Mouse (Mus musculus) hindlimb bud, embryonic 11.5 days (tissue): Measurements from ENCODE around the gene Kctd17.

Experiments
- DNase-seq: peaks from one replicate; pipeline ENCODE4 v3.0.0-alpha.2; 2012; ENCODE audit warnings: low read depth, low spot score; ENCODE audit errors: extremely low spot score

The Kctd17 gene

DNA sequence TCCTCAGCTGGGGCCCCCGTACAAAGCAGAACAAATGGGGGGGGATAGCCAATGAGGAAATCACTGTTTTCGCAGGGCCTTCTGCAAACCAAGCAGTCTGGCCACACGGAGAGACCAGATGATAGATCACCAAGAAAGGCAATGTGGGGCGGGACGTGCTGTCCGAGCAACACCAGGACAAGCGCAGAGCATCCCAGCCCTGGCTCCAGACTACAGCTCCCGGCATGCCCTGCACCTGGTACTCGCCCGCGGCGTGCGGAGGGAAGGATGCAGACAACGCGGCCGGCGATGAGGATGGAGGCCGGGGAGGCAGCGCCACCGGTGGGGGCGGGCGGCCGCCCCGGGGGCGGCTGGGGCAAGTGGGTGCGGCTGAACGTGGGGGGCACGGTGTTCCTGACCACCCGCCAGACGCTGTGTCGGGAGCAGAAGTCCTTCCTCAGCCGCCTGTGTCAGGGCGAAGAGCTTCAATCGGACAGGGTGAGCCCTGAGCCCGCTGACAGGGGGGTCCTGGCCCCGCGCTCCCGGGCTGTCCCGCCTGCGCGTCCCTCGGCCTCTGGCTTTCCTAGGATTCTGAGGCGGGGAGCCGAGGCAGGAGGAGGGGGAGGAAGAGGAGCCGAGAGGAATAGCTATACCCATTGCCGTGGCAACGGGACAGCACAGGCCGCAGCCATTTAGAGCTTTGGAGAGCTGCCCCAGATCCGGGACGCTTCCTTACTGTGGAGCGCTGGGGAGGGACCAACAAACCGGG is at the start of gene Kctd17:
Kctd17 (plus strand) TSS at position 174 of the 748 bp plus-strand sequence.
- no peak for DNase-seq

DNA sequence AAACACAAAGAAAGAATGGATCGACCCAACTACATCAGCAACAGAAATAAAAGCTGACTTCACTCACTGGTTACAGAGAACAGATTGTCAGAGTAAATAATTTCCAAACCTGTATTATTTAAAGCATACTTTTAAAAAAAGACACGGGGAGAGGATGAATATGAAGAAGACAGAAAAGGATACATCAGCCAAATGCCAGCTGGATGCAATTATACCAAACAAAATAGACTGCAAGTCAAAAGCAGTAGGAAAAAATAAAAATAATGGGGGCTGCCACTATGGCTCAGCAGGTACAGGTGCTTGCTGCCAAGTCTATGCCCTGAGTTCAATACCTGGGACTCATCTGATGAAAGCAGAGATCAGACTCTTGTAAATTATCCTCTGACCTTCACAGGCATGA is 48.2 kb upstream of the Kctd17 start:
- no peak for DNase-seq

- DNase-seq, result no peak
Measured at GRCm38 (mm10) chr15:78380741-78381140, 47.6 kb upstream of the Kctd17 start.

GRCm38 (mm10) chr15:78382115-78382514 is 46.2 kb upstream of the Kctd17 start:
- no peak for DNase-seq

GRCm38 (mm10) chr15:78383450-78384219 is 44.7 kb upstream of the Kctd17 start:
- no peak for DNase-seq

DNA sequence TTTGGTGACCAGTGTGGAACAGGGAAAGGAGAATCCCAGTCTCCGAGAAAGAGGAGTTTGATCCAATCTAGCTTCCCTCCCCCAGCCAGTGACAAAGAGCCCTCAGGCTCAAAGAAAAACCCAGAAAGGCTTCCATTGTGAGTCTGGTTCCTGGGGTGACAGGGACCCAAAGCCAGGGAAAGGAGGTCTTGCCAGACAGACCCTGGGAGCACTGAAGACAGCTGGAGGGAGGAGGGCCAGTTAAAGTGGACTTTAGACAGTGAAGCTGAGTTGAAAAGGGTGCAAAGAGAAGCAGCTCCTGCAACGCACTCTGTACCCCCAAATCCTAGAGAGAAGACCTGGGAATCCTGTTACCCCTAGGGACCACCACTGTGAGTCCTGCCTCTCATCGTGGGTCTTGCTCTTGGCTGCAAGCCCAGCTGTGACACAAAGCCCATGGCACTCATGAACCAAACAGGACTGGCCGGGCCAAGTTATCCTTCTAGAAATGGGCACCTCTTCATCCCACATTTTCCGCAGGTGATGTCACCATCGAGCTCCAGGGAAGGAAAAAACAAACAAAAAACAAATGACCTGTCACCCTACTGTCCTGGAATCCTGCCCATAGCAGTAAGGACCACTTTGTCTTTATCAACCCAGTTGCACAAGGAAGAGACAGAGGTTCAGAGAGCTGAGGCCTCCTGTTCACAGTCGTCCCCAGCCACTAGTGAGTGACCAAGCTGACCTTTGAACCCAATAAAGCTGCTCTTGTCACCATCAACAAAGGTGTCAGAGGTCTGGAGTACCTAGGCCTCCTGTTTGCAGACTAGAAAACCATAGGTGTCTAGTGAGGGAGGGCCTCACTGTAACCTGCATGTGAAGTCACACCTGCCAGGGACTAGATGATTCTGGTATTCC is 43.9 kb upstream of the Kctd17 start:
- DNase-seq, result no peak

- DNase-seq, result no peak
Measured at GRCm38 (mm10) chr15:78385564-78385963, 42.8 kb upstream of the Kctd17 start.

DNA sequence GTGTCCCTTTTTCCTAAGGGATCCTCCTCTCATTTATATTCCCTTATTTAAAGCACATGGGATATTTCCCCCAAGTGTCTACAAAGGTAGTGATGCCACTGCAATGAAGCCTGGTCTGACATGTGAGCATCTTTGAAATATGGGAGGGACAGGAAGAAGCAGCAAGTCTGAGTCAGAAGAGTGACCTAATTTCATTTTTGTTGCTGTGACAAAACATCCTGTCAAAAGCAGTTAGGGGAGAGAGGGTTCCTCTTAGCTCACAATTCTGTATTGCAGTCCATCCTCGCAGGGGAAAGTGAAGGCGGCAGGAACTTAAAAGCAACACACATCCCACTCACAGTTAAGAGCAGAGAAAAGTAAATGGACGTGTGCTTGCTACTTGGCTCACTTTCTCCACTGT is 37.5 kb upstream of the Kctd17 start:
- no peak for DNase-seq

DNA sequence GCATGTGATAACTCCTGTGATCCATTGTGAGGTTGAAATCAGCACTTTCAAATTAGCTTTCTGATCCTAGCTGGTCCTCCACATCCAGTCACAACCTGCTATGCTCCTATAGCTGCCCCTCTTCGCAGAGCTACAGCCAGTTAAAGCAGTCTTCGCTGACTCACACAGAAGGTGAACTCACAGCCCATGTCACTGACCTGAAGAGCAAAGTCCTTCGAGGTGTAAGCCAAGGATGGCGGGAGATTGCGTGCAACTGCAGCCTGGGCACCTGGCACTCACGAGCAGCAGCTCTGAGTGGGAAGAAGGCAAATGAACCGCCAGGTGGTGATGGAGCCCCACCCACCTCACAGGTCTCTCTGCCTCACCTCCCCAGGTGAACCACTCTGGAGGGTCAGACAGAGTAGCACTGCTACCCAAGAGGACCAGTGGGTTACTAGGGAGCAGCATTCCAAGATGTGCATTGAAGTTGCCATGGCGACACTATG is 32.8 kb upstream of the Kctd17 start, which contains the start of gene Tex33:
Tex33 (minus strand) TSS at position 435 of the 485 bp plus-strand sequence.
- DNase-seq, result no peak

GRCm38 (mm10) chr15:78401345-78401744 is 27.0 kb upstream of the Kctd17 start:
- DNase-seq, result no peak

DNA sequence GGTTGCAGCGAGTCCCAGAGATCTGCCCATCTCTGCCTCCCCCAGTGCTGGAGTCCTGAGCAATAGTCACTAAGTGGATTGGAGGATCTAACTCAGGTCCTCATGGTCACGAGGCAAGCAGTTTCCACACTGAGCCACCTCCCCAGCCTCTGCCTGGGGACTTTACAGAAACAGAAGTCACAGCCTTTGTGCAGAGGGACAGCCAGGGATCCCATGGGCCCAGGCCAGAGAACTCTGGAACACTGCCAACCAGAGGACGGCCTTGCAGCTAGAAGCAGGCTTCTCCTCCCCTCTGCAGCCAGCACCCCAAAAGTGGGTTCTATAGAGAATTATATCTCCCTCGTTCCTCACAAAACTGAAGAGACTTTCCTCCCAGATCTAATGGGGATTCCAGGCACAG is 26.4 kb upstream of the Kctd17 start:
- DNase-seq, result no peak

DNA sequence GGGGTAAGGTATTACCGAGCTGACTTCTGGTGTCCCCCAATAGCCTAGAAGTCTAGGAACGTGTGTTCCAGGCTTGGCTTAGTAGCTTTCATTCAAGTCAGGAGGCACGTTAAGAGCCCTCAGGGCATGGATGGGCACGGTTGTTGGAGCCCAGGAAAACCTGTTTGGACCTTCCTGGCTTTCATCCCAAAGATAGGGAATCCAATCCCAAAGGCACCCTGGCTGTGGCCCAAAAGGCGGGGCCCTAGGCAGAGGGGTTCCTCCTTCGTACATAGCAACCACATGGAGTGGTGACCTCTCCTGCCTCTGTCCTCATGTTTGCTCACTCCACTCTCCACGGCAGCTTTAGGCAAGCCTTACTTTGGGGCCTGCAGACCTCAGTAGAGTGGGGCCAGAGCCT is 25.9 kb upstream of the Kctd17 start:
- DNase-seq, result no peak

DNA sequence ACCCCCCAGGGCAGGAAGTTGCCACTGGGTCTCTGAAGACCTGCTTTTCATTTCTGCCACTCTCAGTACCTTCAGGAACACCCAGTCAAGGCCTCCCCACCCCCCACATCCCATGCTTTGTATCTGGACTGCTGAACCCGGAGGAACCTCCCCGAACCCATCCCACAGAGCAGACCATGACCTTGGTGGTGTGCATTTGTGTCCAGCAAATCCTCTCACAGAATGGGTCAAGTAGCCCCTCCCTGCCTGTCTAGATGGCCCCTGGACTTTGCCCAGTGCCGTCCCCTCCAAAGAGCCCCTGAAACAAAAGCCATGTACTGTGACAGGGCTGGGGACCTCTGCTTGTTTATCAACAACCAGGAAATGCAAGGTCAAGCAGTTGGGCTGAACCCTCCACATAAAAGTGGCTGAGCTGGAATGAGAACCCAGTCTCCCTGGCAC is 25.0 kb upstream of the Kctd17 start:
- DNase-seq, result no peak

GRCm38 (mm10) chr15:78403896-78404295 is 24.5 kb upstream of the Kctd17 start:
- DNase-seq, result no peak

- DNase-seq, result no peak
Measured at GRCm38 (mm10) chr15:78405098-78405497, 23.3 kb upstream of the Kctd17 start.

DNA sequence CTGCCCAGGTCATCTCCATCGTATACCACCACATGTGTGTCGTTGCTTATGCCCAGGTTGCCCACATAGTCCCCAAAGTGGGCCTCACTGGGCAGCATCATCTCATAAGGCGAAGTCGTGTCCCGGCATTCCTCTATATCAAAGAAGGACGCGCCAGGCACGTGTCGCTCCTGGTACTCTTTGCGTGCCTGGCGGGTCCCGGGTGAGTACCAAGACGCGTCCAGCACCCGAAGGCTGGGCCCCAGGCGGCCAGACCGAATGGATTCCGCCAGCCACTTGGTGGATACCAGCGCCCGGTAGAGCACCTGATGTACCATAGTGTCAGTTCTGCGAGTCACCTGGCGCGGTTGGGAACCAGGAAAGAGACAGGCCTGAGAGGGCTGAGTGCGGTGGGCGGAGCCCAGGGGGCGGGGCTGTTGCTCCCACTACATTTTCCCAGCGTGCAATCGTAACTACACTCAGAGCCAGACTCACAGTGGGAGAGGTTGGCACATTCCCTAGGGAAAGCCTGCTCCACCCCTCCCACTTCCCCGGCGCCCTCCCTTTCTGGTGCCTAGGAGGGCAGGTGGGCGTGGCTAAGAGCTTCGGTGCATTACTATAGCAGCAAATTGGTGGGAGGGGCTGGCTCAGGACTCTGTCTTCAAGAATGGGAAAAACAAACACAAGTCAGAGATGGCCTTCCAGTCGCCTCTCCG is 22.7 kb upstream of the Kctd17 start, which contains the start of gene Tst:
Tst (minus strand) TSS at position 391 of the 695 bp plus-strand sequence.
- DNase-seq, result peak; percentile 33

- peak; percentile 70 for DNase-seq
Measured at GRCm38 (mm10) chr15:78406293-78406934, 21.9 kb upstream of the Kctd17 start, which contains the start of gene Mpst. TSS of gene Mpst (plus strand) at chr15:78406416.

GRCm38 (mm10) chr15:78409570-78410052 is 18.8 kb upstream of the Kctd17 start:
- DNase-seq, result no peak

DNA sequence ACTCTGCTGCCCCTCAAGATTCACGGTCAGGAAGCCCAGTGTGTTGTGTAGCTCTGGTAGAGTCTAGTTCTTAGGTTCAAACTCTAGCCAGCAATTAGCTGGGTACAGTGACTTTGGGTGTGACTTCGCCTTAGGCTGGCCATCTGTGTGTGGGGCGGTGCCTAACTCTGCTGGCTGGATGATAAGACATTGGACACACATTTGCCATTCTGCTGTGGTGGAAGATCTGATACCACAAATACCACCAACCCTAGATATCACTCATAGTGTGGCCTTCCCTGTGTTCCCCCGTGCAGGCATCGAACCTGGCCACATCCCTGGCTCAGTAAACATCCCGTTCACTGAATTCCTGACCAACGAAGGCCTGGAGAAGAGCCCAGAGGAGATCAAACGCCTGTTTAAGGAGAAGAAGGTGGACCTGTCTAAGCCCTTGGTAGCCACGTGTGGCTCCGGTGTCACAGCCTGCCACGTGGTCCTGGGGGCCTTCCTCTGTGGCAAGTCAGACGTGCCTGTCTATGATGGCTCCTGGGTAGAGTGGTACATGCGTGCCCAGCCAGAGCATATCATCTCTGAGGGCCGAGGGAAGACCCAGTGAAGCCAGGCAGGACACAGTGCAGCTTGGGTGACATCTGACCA is 15.2 kb upstream of the Kctd17 start:
- DNase-seq, result no peak
